Mouse (Mus musculus): ENCODE measurements at regions not wholly inside any gene's neighbourhood (a gene's known extent, or its start where the extent isn't known, plus 50 kb on each side); places are given as distances from the start of the nearest gene placed in this dataset.

GRCm38 (mm10) chr4:54118179-54118846, 292.5 kb downstream of the Tmem38b start:
- Histone ChIP-seq H3K36me3 (ENCODE audit: control insufficient read depth, insufficient read depth) (no peaks in the 10 kb centered on the region), H3K79me2 (ENCODE audit: control insufficient read depth, insufficient read depth) (no peaks in the 10 kb centered on the region), H3K4me3 (ENCODE audit: insufficient read depth, poor library complexity, severe bottlenecking) (no peak overlapping the region), H3ac (ENCODE audit: control insufficient read depth, insufficient read length, low read depth) (no peak overlapping the region), H3K27me3 (ENCODE audit: control insufficient read depth, insufficient read depth, insufficient read length) (no peaks in the 10 kb centered on the region), H3K79me3 (ENCODE audit: low read depth) (no peaks in the 10 kb centered on the region)
- TF ChIP-seq CTCF (IDR thresholded peaks at IDR 0.05; ENCODE audit: control insufficient read depth, insufficient read depth, insufficient read length) (no peak), CEBPB (IDR thresholded peaks at IDR 0.05; ENCODE audit: low read depth) (no peak), MYOG (IDR thresholded peaks at IDR 0.05; ENCODE audit: control insufficient read depth, extremely low read depth, insufficient read length) (no peak), FOSL1 (IDR thresholded peaks at IDR 0.05; ENCODE audit: insufficient read depth, low read length, poor library complexity, severe bottlenecking) (no peak), MAX (IDR thresholded peaks at IDR 0.05) (no peak), USF1 (IDR thresholded peaks at IDR 0.05; ENCODE audit: low read depth) (no peak), MYOD1 (IDR thresholded peaks at IDR 0.05; ENCODE audit: control insufficient read depth, insufficient read length, low read depth) (no peak)

- Histone ChIP-seq H3K27me3 (ENCODE audit: control insufficient read depth, insufficient read depth, insufficient read length) (no peaks in the 10 kb centered on the region), H3K79me3 (ENCODE audit: low read depth) (no peaks in the 10 kb centered on the region), H3K36me3 (ENCODE audit: control insufficient read depth, insufficient read depth) (no peaks in the 10 kb centered on the region), H3K4me3 (ENCODE audit: insufficient read depth, poor library complexity, severe bottlenecking) (no peak overlapping the region), H3K79me2 (ENCODE audit: control insufficient read depth, insufficient read depth) (no peaks in the 10 kb centered on the region), H3ac (ENCODE audit: control insufficient read depth, insufficient read length, low read depth) (no peak overlapping the region)
- TF ChIP-seq USF1 (IDR thresholded peaks at IDR 0.05; ENCODE audit: low read depth): no peak
- no peak for TF ChIP-seq FOSL1 (IDR thresholded peaks at IDR 0.05; ENCODE audit: insufficient read depth, low read length, poor library complexity, severe bottlenecking)
- no peak for TF ChIP-seq MYOG (IDR thresholded peaks at IDR 0.05; ENCODE audit: control insufficient read depth, extremely low read depth, insufficient read length)
- no peak for TF ChIP-seq CTCF (IDR thresholded peaks at IDR 0.05; ENCODE audit: control insufficient read depth, insufficient read depth, insufficient read length)
- no peak for TF ChIP-seq CEBPB (IDR thresholded peaks at IDR 0.05; ENCODE audit: low read depth)
- TF ChIP-seq MYOD1 (IDR thresholded peaks at IDR 0.05; ENCODE audit: control insufficient read depth, insufficient read length, low read depth): no peak
- TF ChIP-seq MAX (IDR thresholded peaks at IDR 0.05): no peak
Observed at GRCm38 (mm10) chr4:54128717-54129698, 303.2 kb downstream of the Tmem38b start.

GRCm38 (mm10) chr4:54156146-54156545, 330.3 kb downstream of the Tmem38b start:
- TF ChIP-seq CEBPB (IDR thresholded peaks at IDR 0.05; ENCODE audit: low read depth) (no peak), MAX (IDR thresholded peaks at IDR 0.05) (no peak), MYOD1 (IDR thresholded peaks at IDR 0.05; ENCODE audit: control insufficient read depth, insufficient read length, low read depth) (no peak), FOSL1 (IDR thresholded peaks at IDR 0.05; ENCODE audit: insufficient read depth, low read length, poor library complexity, severe bottlenecking) (no peak), CTCF (IDR thresholded peaks at IDR 0.05; ENCODE audit: control insufficient read depth, insufficient read depth, insufficient read length) (no peak), USF1 (IDR thresholded peaks at IDR 0.05; ENCODE audit: low read depth) (no peak), MYOG (IDR thresholded peaks at IDR 0.05; ENCODE audit: control insufficient read depth, extremely low read depth, insufficient read length) (no peak)
- Histone ChIP-seq H3K27me3 (ENCODE audit: control insufficient read depth, insufficient read depth, insufficient read length) (no peaks in the 10 kb centered on the region), H3K79me2 (ENCODE audit: control insufficient read depth, insufficient read depth) (no peaks in the 10 kb centered on the region), H3K79me3 (ENCODE audit: low read depth) (no peaks in the 10 kb centered on the region), H3K36me3 (ENCODE audit: control insufficient read depth, insufficient read depth) (no peaks in the 10 kb centered on the region), H3K4me3 (ENCODE audit: insufficient read depth, poor library complexity, severe bottlenecking) (no peak overlapping the region), H3ac (ENCODE audit: control insufficient read depth, insufficient read length, low read depth) (no peak overlapping the region)

GRCm38 (mm10) chr4:54161337-54161993, 335.6 kb downstream of the Tmem38b start:
- Histone ChIP-seq H3K79me2 (ENCODE audit: control insufficient read depth, insufficient read depth) (no peaks in the 10 kb centered on the region), H3K4me3 (ENCODE audit: insufficient read depth, poor library complexity, severe bottlenecking) (no peak overlapping the region), H3K27me3 (ENCODE audit: control insufficient read depth, insufficient read depth, insufficient read length) (no peaks in the 10 kb centered on the region), H3K36me3 (ENCODE audit: control insufficient read depth, insufficient read depth) (no peaks in the 10 kb centered on the region), H3K79me3 (ENCODE audit: low read depth) (no peaks in the 10 kb centered on the region), H3ac (ENCODE audit: control insufficient read depth, insufficient read length, low read depth) (no peak overlapping the region)
- TF ChIP-seq MAX (IDR thresholded peaks at IDR 0.05) (no peak), CTCF (IDR thresholded peaks at IDR 0.05; ENCODE audit: control insufficient read depth, insufficient read depth, insufficient read length) (no peak), CEBPB (IDR thresholded peaks at IDR 0.05; ENCODE audit: low read depth) (no peak), MYOG (IDR thresholded peaks at IDR 0.05; ENCODE audit: control insufficient read depth, extremely low read depth, insufficient read length) (no peak), MYOD1 (IDR thresholded peaks at IDR 0.05; ENCODE audit: control insufficient read depth, insufficient read length, low read depth) (no peak), USF1 (IDR thresholded peaks at IDR 0.05; ENCODE audit: low read depth) (no peak), FOSL1 (IDR thresholded peaks at IDR 0.05; ENCODE audit: insufficient read depth, low read length, poor library complexity, severe bottlenecking) (no peak)

- Histone ChIP-seq H3ac (ENCODE audit: control insufficient read depth, insufficient read length, low read depth) (no peak overlapping the region), H3K36me3 (ENCODE audit: control insufficient read depth, insufficient read depth) (no peaks in the 10 kb centered on the region), H3K79me2 (ENCODE audit: control insufficient read depth, insufficient read depth) (no peaks in the 10 kb centered on the region), H3K79me3 (ENCODE audit: low read depth) (no peaks in the 10 kb centered on the region), H3K27me3 (ENCODE audit: control insufficient read depth, insufficient read depth, insufficient read length) (no peaks in the 10 kb centered on the region), H3K4me3 (ENCODE audit: insufficient read depth, poor library complexity, severe bottlenecking) (no peak overlapping the region)
- no peak for TF ChIP-seq USF1 (IDR thresholded peaks at IDR 0.05; ENCODE audit: low read depth)
- TF ChIP-seq FOSL1 (IDR thresholded peaks at IDR 0.05; ENCODE audit: insufficient read depth, low read length, poor library complexity, severe bottlenecking): no peak
- TF ChIP-seq MYOD1 (IDR thresholded peaks at IDR 0.05; ENCODE audit: control insufficient read depth, insufficient read length, low read depth): no peak
- no peak for TF ChIP-seq CTCF (IDR thresholded peaks at IDR 0.05; ENCODE audit: control insufficient read depth, insufficient read depth, insufficient read length)
- no peak for TF ChIP-seq CEBPB (IDR thresholded peaks at IDR 0.05; ENCODE audit: low read depth)
- no peak for TF ChIP-seq MYOG (IDR thresholded peaks at IDR 0.05; ENCODE audit: control insufficient read depth, extremely low read depth, insufficient read length)
- no peak for TF ChIP-seq MAX (IDR thresholded peaks at IDR 0.05)
Observed at GRCm38 (mm10) chr4:54162308-54162707, 336.5 kb downstream of the Tmem38b start.
